Mouse (Mus musculus): Measurements from ENCODE around the gene Ankrd63.

Ankrd63 gene

GRCm38 (mm10) chr2:118726873-118727272 lies 23.1 kb upstream of the Ankrd63 start:
- DNase-seq (ENCODE audit: low spot score in 2 of 2), result no peak

- DNase-seq (ENCODE audit: low spot score in 2 of 2), result no peak
Observed at GRCm38 (mm10) chr2:118725511-118725910, 21.7 kb upstream of the Ankrd63 start.

GRCm38 (mm10) chr2:118723693-118724486 lies 20.1 kb upstream of the Ankrd63 start:
- no peak for DNase-seq (ENCODE audit: low spot score in 2 of 2)

- DNase-seq (ENCODE audit: low spot score in 2 of 2), result no peak
Observed at GRCm38 (mm10) chr2:118716677-118717076, 12.9 kb upstream of the Ankrd63 start.

GRCm38 (mm10) chr2:118714230-118714629 lies 10.5 kb upstream of the Ankrd63 start:
- DNase-seq (ENCODE audit: low spot score in 2 of 2), result peak; percentile 73 to 85

- no peak for DNase-seq (ENCODE audit: low spot score in 2 of 2)
Observed at GRCm38 (mm10) chr2:118713631-118714030, 9.9 kb upstream of the Ankrd63 start.

- peak in 1 of 2 experiments; percentile 53 for DNase-seq (ENCODE audit: low spot score in 2 of 2)
Observed at GRCm38 (mm10) chr2:118711038-118711494, 7.3 kb upstream of the Ankrd63 start.

- DNase-seq (ENCODE audit: low spot score in 2 of 2), result no peak
Observed at GRCm38 (mm10) chr2:118709655-118710221, 6.0 kb upstream of the Ankrd63 start.

GRCm38 (mm10) chr2:118708472-118708871 lies 4.7 kb upstream of the Ankrd63 start:
- no peak for DNase-seq (ENCODE audit: low spot score in 2 of 2)

GRCm38 (mm10) chr2:118706436-118706835 lies 2.7 kb upstream of the Ankrd63 start:
- DNase-seq (ENCODE audit: low spot score in 2 of 2), result peak in 1 of 2 experiments; percentile 38

GRCm38 (mm10) chr2:118702883-118703761 lies 641 bp downstream of the Ankrd63 start:
- no peak for DNase-seq (ENCODE audit: low spot score in 2 of 2)

- no peak for DNase-seq (ENCODE audit: low spot score in 2 of 2)
Observed at GRCm38 (mm10) chr2:118701971-118702882, 1.5 kb downstream of the Ankrd63 start.

GRCm38 (mm10) chr2:118701161-118701560 lies 2.6 kb downstream of the Ankrd63 start:
- DNase-seq (ENCODE audit: low spot score in 2 of 2), result no peak

- peak; percentile 74 to 81 for DNase-seq (ENCODE audit: low spot score in 2 of 2)
Observed at GRCm38 (mm10) chr2:118700179-118701062, 3.3 kb downstream of the Ankrd63 start.

GRCm38 (mm10) chr2:118697955-118698354 lies 5.8 kb downstream of the Ankrd63 start:
- no peak for DNase-seq (ENCODE audit: low spot score in 2 of 2)

GRCm38 (mm10) chr2:118697311-118697877 lies 6.4 kb downstream of the Ankrd63 start:
- no peak for DNase-seq (ENCODE audit: low spot score in 2 of 2)

- no peak for DNase-seq (ENCODE audit: low spot score in 2 of 2)
Observed at GRCm38 (mm10) chr2:118696451-118697308, 7.1 kb downstream of the Ankrd63 start.

- DNase-seq (ENCODE audit: low spot score in 2 of 2), result peak; percentile 72 to 75
Observed at GRCm38 (mm10) chr2:118695677-118696232, 8.0 kb downstream of the Ankrd63 start.

Measured in right cerebral cortex, adult 2 months (tissue).